Mouse (Mus musculus): ENCODE measurements around the gene Gm9821.

GRCm38 (mm10) chr2:91958049-91958448, 12.5 kb downstream of the Gm9821 start:
- TF ChIP-seq CTCF (conservative IDR thresholded peaks at IDR 0.05; ENCODE audit: low read length), result no peak
- no peak for TF ChIP-seq POU5F1 (IDR thresholded peaks at IDR 0.05; ENCODE audit: borderline replicate concordance, low read length)

Data from E14TG2a.4 (cell line).